Mouse (Mus musculus) ES-Bruce4 (cell line): Measurements from ENCODE around the gene Lrrc38.
A peak's percentile ranks its signal among the peaks of the same experiment; 100 is the strongest.

Source experiments
- CTCF ChIP-seq: IDR thresholded peaks from one replicate; pipeline ENCODE4 v1.8.1; 2011; ENCODE audit warnings: low read depth, low read length
- EP300 ChIP-seq: IDR thresholded peaks from 2 replicates; pipeline ENCODE4 v1.6.1; 2011; ENCODE audit warnings: low read depth, low read length; ENCODE audit not compliant: insufficient read depth
- POLR2A ChIP-seq: IDR thresholded peaks from one replicate; pipeline ENCODE4 v1.8.1; 2011; ENCODE audit warnings: low read length; ENCODE audit not compliant: insufficient read depth

DNA sequence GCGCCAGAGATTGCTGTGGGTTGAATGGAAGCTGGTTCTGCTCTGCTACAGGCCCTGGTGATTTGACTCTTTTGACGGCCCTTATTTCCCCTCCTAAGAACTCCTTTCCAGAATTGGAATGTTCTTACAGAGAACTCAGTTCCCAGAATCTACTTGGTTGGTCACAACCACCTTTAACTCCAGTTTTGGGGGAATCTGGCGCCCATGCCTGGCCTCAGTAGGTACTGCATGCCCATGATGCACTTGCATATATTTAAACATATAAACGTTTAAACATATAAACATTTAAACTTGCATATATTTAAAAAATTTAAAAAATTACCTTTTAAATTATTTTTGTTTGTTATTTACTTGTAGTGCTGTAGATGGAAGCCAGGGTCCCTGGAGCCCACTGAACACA, 34.1 kb downstream of the Lrrc38 start:
- TF ChIP-seq EP300: no peak
- no peak for TF ChIP-seq POLR2A
- TF ChIP-seq CTCF: peak; percentile 40
